ENCODE assay signal across 8 mouse cellular contexts in the genomic region with DNA sequence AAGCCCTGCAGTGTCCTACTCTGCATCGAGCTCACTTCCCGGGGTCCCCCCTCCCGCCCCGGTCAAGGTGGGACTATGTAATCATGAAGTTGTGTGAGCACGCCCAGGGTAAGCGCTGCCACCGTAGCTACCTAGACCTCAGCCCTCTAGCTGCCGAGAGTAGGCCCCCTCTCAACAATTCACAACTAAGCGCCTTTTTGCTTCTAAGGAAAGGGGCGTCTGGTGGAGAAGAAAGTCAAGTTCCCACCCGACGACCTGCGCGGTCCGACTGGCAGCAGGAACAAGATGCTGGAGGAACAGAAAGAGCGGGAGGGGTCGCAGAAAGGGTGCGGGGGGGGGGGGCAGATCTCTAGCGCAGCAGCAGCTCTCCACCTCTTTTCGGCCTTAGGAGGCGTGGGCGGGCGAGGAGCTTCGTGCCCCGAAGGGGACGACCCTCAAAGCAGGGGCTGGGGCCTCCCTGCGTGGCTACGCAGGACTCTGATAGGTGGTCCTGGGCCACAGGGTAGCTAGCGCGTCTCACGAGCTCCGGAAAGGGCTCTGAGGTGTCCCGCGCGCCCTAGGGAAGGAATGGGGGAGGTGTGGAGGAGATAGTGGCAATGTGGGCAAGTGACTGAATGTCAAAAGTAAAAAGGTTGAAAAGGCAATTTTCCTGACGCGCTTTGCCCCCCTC. TPM values are rescaled to one million over a fixed set of nuclear protein-coding genes. Genes with fewer than 3 reads are reported as not detected.
DNase-seq lines count a peak whose midpoint lies in the region; ATAC-seq and TF ChIP-seq lines count a peak whose summit lies in the region.

No protein-coding gene starts in this region.

- no peak overlapping the region for H3K27ac ChIP-seq in heart, embryonic 14.5 days (replicated peaks in 1 of 2; ENCODE audit: control insufficient read depth in 1 of 2, insufficient read depth in 1 of 2, low read depth in 2 of 2, low read length in 2 of 2)
- peak overlapping the region; percentile 73 for H3K27ac ChIP-seq in midbrain, embryonic 15.5 days
- no peak overlapping the region for H3K27ac ChIP-seq in thymus, adult 2 months (ENCODE audit: control insufficient read depth, insufficient read depth, low read length)

- peak overlapping the region; percentile 35; the same call in 1 of the 2 replicates for H3K9ac ChIP-seq in heart, embryonic 14.5 days (ENCODE audit: low read length)
- peak overlapping the region; percentile 33; the same call in 1 of the 2 replicates for H3K9ac ChIP-seq in midbrain, embryonic 15.5 days

- no peak for ATAC-seq in heart, embryonic 14.5 days (ENCODE audit: insufficient number of reproducible peaks, insufficient read depth, low FRiP score, low read depth)
- 0 out of 2 replicates have a peak, but pooled peaks have one; percentile 35 for ATAC-seq in midbrain, embryonic 15.5 days (replicated peaks)

- DNase-seq in urinary bladder, postnatal 14 days (ENCODE audit: low spot score) = peak; percentile 20
- no peak for DNase-seq in urinary bladder, postnatal 10 days (ENCODE audit: low spot score)
- DNase-seq in kidney, postnatal 4 days = peak; percentile 69 to 78
- DNase-seq in T-cell, adult 2 months (ENCODE audit: low spot score) = no peak
- no peak for DNase-seq in thymus, adult 2 months
- no peak for DNase-seq in layer of hippocampus, adult 11-12 months (ENCODE audit: low spot score)

- TF ChIP-seq CTCF in thymus, adult 2 months (IDR thresholded peaks at IDR 0.05; ENCODE audit: borderline replicate concordance, control insufficient read depth, extremely low read depth, insufficient read depth, low read length, poor library complexity) = no peak

- H3K4me1 ChIP-seq in heart, embryonic 14.5 days (ENCODE audit: control insufficient read depth in 2 of 2, insufficient read depth in 2 of 2, low read length in 2 of 2) = peaks cover 3 to 5% of the 10 kb centered on the region in 2 experiments; a peak in 3 of 4 replicates
- peaks cover 16% of the 10 kb centered on the region for H3K4me1 ChIP-seq in midbrain, embryonic 15.5 days
- no peaks in the 10 kb centered on the region for H3K4me1 ChIP-seq in thymus, adult 2 months (replicated peaks; ENCODE audit: control insufficient read depth, insufficient read depth, low read length)

- no peak for TF ChIP-seq POLR2A in thymus, adult 2 months (IDR thresholded peaks at IDR 0.05; ENCODE audit: control insufficient read depth, extremely low read depth, insufficient read depth, low read length, poor library complexity)

- WGBS in heart, embryonic 14.5 days = 1% methylated on average over 37 of the region's 37 CpGs
- 2% methylated on average over 34 of the region's 37 CpGs for WGBS in midbrain, embryonic 15.5 days
- 10% methylated on average over 37 of the region's 37 CpGs for WGBS in thymus, adult 2 months

- H3K36me3 ChIP-seq in heart, embryonic 14.5 days (ENCODE audit: control insufficient read depth, insufficient read depth, low read length) = no peaks in the 10 kb centered on the region
- H3K36me3 ChIP-seq in midbrain, embryonic 15.5 days (replicated peaks) = no peaks in the 10 kb centered on the region
- no peaks in the 10 kb centered on the region for H3K36me3 ChIP-seq in thymus, adult 2 months (ENCODE audit: control insufficient read depth, insufficient read depth, low read length)

- H3K4me2 ChIP-seq in heart, embryonic 14.5 days (ENCODE audit: low read length) = peak overlapping the region; percentile 62
- H3K4me2 ChIP-seq in midbrain, embryonic 15.5 days = peak overlapping the region; percentile 49

- no peaks in the 10 kb centered on the region for H3K9me3 ChIP-seq in heart, embryonic 14.5 days (ENCODE audit: control insufficient read depth, low read length)
- no peaks in the 10 kb centered on the region for H3K9me3 ChIP-seq in midbrain, embryonic 15.5 days

- peak overlapping the region; percentile 14 to 38 for H3K4me3 ChIP-seq in heart, embryonic 14.5 days (ENCODE audit: control insufficient read depth in 1 of 2, insufficient read depth in 1 of 2, low read depth in 1 of 2, low read length in 2 of 2)
- H3K4me3 ChIP-seq in midbrain, embryonic 15.5 days = peak overlapping the region; percentile 31
- H3K4me3 ChIP-seq in thymus, adult 2 months (ENCODE audit: control insufficient read depth, insufficient read depth, low read length) = no peak overlapping the region

- peaks cover 65% of the 10 kb centered on the region for H3K27me3 ChIP-seq in heart, embryonic 14.5 days (ENCODE audit: control insufficient read depth, insufficient read depth, low read length)
- peaks cover 59% of the 10 kb centered on the region for H3K27me3 ChIP-seq in midbrain, embryonic 15.5 days (replicated peaks)
- H3K27me3 ChIP-seq in thymus, adult 2 months (ENCODE audit: control insufficient read depth, insufficient read depth, low read length) = peaks cover 7% of the 10 kb centered on the region; the same call in 1 of the 2 replicates

RNA-seq across cellular contexts. Expression of a gene that starts 2.7 kb away (rescaled TPM):
- polyA plus RNA-seq in heart, embryonic 14.5 days (2014; fragmentation: Nextera tagmentation; extraction: Ambion mirVana) = 28.3 and 32.5 TPM in 2 replicates
- polyA plus RNA-seq in midbrain, embryonic 15.5 days (2015; fragmentation: Nextera tagmentation; extraction: Ambion mirVana) = 84.8 and 98.4 TPM in 2 replicates
- polyA plus RNA-seq in thymus, adult 2 months (2012; rRNA removed) = 12.8 and 14.7 TPM in 2 replicates

Comparison
In these comparisons a context has a peak if more than half of its experiments do, and no peak if none do; other contexts are left out.
1. DNase-seq: peak in urinary bladder, postnatal 14 days (single experiment) and kidney, postnatal 4 days (2 of 2); none in urinary bladder, postnatal 10 days (single experiment), T-cell, adult 2 months (single experiment), thymus, adult 2 months (single experiment) and layer of hippocampus, adult 11-12 months (single experiment).